In genomic region chr8:3225731-3226130, GRCm38 (mm10) we compare ENCODE assay signal across 19 mouse cellular contexts. TPM values are rescaled to one million over a fixed set of nuclear protein-coding genes. Genes with fewer than 3 reads are reported as not detected.
DNase-seq lines count a peak whose midpoint lies in the region; ATAC-seq lines count a peak whose summit lies in the region.
"Had no signal": no experiment of that assay in that cellular context is flagged by ENCODE, and none has a peak within 500 bp of the region (broad histone marks: within the 10 kb centered on the region; RNA-seq: fewer than 3 reads in every experiment).

No protein-coding gene starts in this region.

- 71% methylated on average over 1 of the region's 1 CpGs for WGBS in kidney, embryonic 16.5 days
- WGBS in forebrain, embryonic 10.5 days: 71% methylated on average over 1 of the region's 1 CpGs
- WGBS in hindbrain, embryonic 16.5 days: 79% methylated on average over 1 of the region's 1 CpGs

- H3K36me3 ChIP-seq in kidney, embryonic 16.5 days (ENCODE audit: insufficient read depth, low read length): no peaks in the 10 kb centered on the region
- no peaks in the 10 kb centered on the region for H3K36me3 ChIP-seq in forebrain, embryonic 10.5 days (replicated peaks)
- H3K36me3 ChIP-seq in hindbrain, embryonic 16.5 days (ENCODE audit: control insufficient read depth, insufficient read depth, low read length): no peaks in the 10 kb centered on the region
- H3K36me3 ChIP-seq: liver, embryonic 12.5 days; midbrain, embryonic 10.5 days had no signal

- no peak overlapping the region for H3K4me2 ChIP-seq in kidney, embryonic 16.5 days (replicated peaks; ENCODE audit: low read depth, low read length)
- no peak overlapping the region for H3K4me2 ChIP-seq in hindbrain, embryonic 16.5 days (ENCODE audit: low read length)
- H3K4me2 ChIP-seq: heart, embryonic 11.5 days; liver, embryonic 12.5 days had no signal

- no peaks in the 10 kb centered on the region for H3K27me3 ChIP-seq in kidney, embryonic 16.5 days (ENCODE audit: insufficient read depth, low read length)
- H3K27me3 ChIP-seq in forebrain, embryonic 10.5 days (ENCODE audit: poor library complexity, severe bottlenecking): no peaks in the 10 kb centered on the region
- H3K27me3 ChIP-seq in hindbrain, embryonic 16.5 days (replicated peaks; ENCODE audit: control insufficient read depth, insufficient read depth, low read length): no peaks in the 10 kb centered on the region
- H3K27me3 ChIP-seq: liver, embryonic 12.5 days had no signal

- H3K4me1 ChIP-seq in kidney, embryonic 16.5 days (ENCODE audit: insufficient read depth, low read length): peaks cover 27% of the 10 kb centered on the region
- H3K4me1 ChIP-seq in forebrain, embryonic 10.5 days: peaks cover 15% of the 10 kb centered on the region
- H3K4me1 ChIP-seq in hindbrain, embryonic 16.5 days (ENCODE audit: control insufficient read depth, insufficient read depth, low read depth, low read length): peaks cover 10% of the 10 kb centered on the region

- no peak overlapping the region for H3K4me3 ChIP-seq in kidney, embryonic 16.5 days (ENCODE audit: low read length)
- H3K4me3 ChIP-seq in forebrain, embryonic 10.5 days: no peak overlapping the region
- H3K4me3 ChIP-seq in hindbrain, embryonic 16.5 days (ENCODE audit: low read length): no peak overlapping the region
- H3K4me3 ChIP-seq: liver, embryonic 12.5 days; midbrain, embryonic 10.5 days had no signal

- H3K9me3 ChIP-seq in kidney, embryonic 16.5 days (ENCODE audit: low read length): no peaks in the 10 kb centered on the region
- H3K9me3 ChIP-seq in forebrain, embryonic 10.5 days: no peaks in the 10 kb centered on the region
- no peaks in the 10 kb centered on the region for H3K9me3 ChIP-seq in hindbrain, embryonic 16.5 days (ENCODE audit: control insufficient read depth, low read length)
- H3K9me3 ChIP-seq: liver, embryonic 12.5 days; midbrain, embryonic 10.5 days had no signal

- H3K9ac ChIP-seq in kidney, embryonic 16.5 days (replicated peaks; ENCODE audit: low read length): no peak overlapping the region
- H3K9ac ChIP-seq in hindbrain, embryonic 16.5 days (ENCODE audit: low read depth, low read length): no peak overlapping the region
- H3K9ac ChIP-seq: liver, embryonic 12.5 days had no signal

- ATAC-seq in kidney, embryonic 16.5 days (ENCODE audit: low FRiP score, low TSS enrichment): no peak
- ATAC-seq in hindbrain, embryonic 16.5 days: no peak
- ATAC-seq: forebrain, embryonic 16.5 days; inflammation-experienced regulatory T-cells, adult 6 months; liver, embryonic 12.5 days had no signal

- H3K27ac ChIP-seq in kidney, embryonic 16.5 days (ENCODE audit: low read length): no peak overlapping the region
- no peak overlapping the region for H3K27ac ChIP-seq in forebrain, embryonic 10.5 days
- H3K27ac ChIP-seq in hindbrain, embryonic 16.5 days (ENCODE audit: low read depth, low read length): no peak overlapping the region
- H3K27ac ChIP-seq: liver, embryonic 12.5 days; macrophage; midbrain, embryonic 10.5 days had no signal

- peak; percentile 62 for DNase-seq in adrenal gland, postnatal 14 days
- no peak for DNase-seq in adrenal gland, postnatal 4 days (ENCODE audit: low spot score in 2 of 2)
- DNase-seq in kidney, postnatal 10 days: peak; percentile 43
- DNase-seq in thymus, postnatal 4 days: peak; percentile 37
- DNase-seq in thymus, postnatal 0 days (ENCODE audit: low spot score): no peak
- no peak for DNase-seq in forebrain, embryonic 10.5 days (ENCODE audit: extremely low spot score, low spot score)
- DNase-seq: adrenal gland, adult 8-10 months; cerebellum, adult 11-12 months; cerebellum, postnatal 14 days; heart, postnatal 10 days; thymus, postnatal 36 days had no signal

RNA-seq across cellular contexts. Expression of gene Insr, which starts 53.7 kb away (rescaled TPM):
- 121 and 129 TPM in 2 replicates for total RNA-seq in adrenal gland, postnatal 14 days (2021)
- total RNA-seq in adrenal gland, postnatal 4 days (2021): 100 to 1,000 TPM; 111 to 112 TPM
- polyA plus RNA-seq in kidney, embryonic 16.5 days (2015; fragmentation: Nextera tagmentation; extraction: Ambion mirVana): 41.0 and 41.4 TPM in 2 replicates
- polyA plus RNA-seq in thymus, postnatal 0 days (2015; fragmentation: Nextera tagmentation; extraction: Ambion mirVana): 17.3 and 24.4 TPM in 2 replicates
- polyA plus RNA-seq in forebrain, embryonic 10.5 days (2016; fragmentation: Nextera tagmentation; extraction: Ambion mirVana): 23.2 and 26.4 TPM in 2 replicates
- polyA plus RNA-seq in hindbrain, embryonic 16.5 days (2015; fragmentation: Nextera tagmentation; extraction: Ambion mirVana): 51.2 and 53.4 TPM in 2 replicates

Comparison
In these comparisons a context has a peak if more than half of its experiments do, and no peak if none do; other contexts are left out.
1. DNase-seq: peak in adrenal gland, postnatal 14 days (single experiment), kidney, postnatal 10 days (single experiment) and thymus, postnatal 4 days (single experiment); none in adrenal gland, postnatal 4 days (0 of 2), thymus, postnatal 0 days (single experiment) and forebrain, embryonic 10.5 days (single experiment).